Mouse (Mus musculus): ENCODE measurements at regions not wholly inside any gene's neighbourhood (a gene's known extent, or its start where the extent isn't known, plus 50 kb on each side); places are given as distances from the start of the nearest gene placed in this dataset.

DNA sequence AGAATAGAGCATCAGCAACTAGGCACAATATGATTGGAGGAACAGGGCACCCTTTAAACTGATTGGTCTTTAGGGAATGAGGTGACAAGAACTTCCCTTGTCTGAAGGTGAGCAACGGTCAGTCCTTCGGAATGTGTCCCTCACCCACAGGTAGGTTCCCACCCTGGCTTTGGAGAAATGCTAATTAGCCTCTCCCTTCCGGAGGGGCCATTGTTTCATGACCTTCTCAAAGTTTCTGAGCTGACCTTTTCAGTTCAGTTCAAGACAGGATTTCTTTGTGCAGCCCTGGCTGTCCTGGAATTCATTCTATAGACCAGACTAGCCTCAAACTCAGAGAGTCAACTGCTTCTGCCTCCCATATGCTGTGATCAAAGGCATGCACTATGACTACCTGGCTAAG is 53.5 kb upstream of the Klf9 start:
- no peak for ATAC-seq (replicated peaks; ENCODE audit: poor library complexity, severe bottlenecking)

- ATAC-seq (replicated peaks; ENCODE audit: poor library complexity, severe bottlenecking) = no peak
These were observed 51.9 kb upstream of the Klf9 start for GRCm38 (mm10) chr19:23089081-23089480.

- ATAC-seq (replicated peaks; ENCODE audit: poor library complexity, severe bottlenecking) = no peak
These were observed 51.1 kb upstream of the Klf9 start for GRCm38 (mm10) chr19:23089761-23090514.

Data from granulocyte monocyte progenitor cell, adult 5-6 weeks (primary cell).